Mouse (Mus musculus) kidney, adult 2 months (tissue): ENCODE measurements around the gene Smn1. TPM values are rescaled to one million over a fixed set of nuclear protein-coding genes. Genes with fewer than 3 reads are reported as not detected.
"Not testable (repeated sequence)": the region's sequence is repeated elsewhere in the genome, so short reads cannot be mapped to it uniquely, and the experiment has no call there.

Source experiments
- DNase-seq: peaks from one replicate; pipeline ENCODE4 v3.0.0; 2021
- H3K27ac ChIP-seq: fragments of 200-500 bp; 2 replicates; pipeline ENCODE4 v1.5.1; 2012; ENCODE audit warnings: low read depth, low read length, control low read depth, inconsistent platforms; ENCODE audit not compliant: insufficient read depth
- H3K27me3 ChIP-seq: fragments of 200-500 bp; replicated peaks from 2 replicates; pipeline ENCODE4 v1.6.1; 2012; ENCODE audit warnings: mild to moderate bottlenecking, moderate library complexity, low read length, inconsistent platforms; ENCODE audit not compliant: control insufficient read depth, insufficient read depth
- H3K36me3 ChIP-seq: fragments of 200-500 bp; 2 replicates; pipeline ENCODE4 v1.6.1; 2012; ENCODE audit warnings: mild to moderate bottlenecking, moderate library complexity, low read length, inconsistent platforms; ENCODE audit not compliant: control insufficient read depth, insufficient read depth
- H3K4me1 ChIP-seq: fragments of 200-500 bp; 2 replicates; pipeline ENCODE4 v1.6.1; 2011; ENCODE audit warnings: low read length; ENCODE audit not compliant: control insufficient read depth, insufficient read depth
- H3K4me3 ChIP-seq: fragments of 200-500 bp; 2 replicates; pipeline ENCODE4 v1.5.1; 2011; ENCODE audit warnings: mild to moderate bottlenecking, low read depth, low read length, control low read depth; ENCODE audit not compliant: insufficient read depth
- CTCF ChIP-seq: fragments of 200-500 bp; conservative IDR thresholded peaks from 2 replicates; pipeline ENCODE4 v1.5.1; 2011; ENCODE audit warnings: low read depth, mild to moderate bottlenecking, control low read depth, low read length, moderate library complexity, mixed read lengths; ENCODE audit not compliant: insufficient read depth, insufficient read length
- POLR2A ChIP-seq: fragments of 200-500 bp; IDR thresholded peaks from one replicate; pipeline ENCODE4 v1.6.1; 2011; ENCODE audit warnings: low read depth, low read length, control low read depth
- WGBS: fragments of 180-500 bp; shearing (Covaris S2); methylation state at CpG from one replicate; pipeline ENCODE4 v1.1.7; 2018; 5-methylcytosine and 5-hydroxymethylcytosine counted together
- polyA plus RNA-seq: library from polyadenylated mRNA; depleted of rRNA; stranded (reverse); fragments of >200 nt; gene quantifications from 2 replicates; pipeline ENCODE4 v1.2.3, GENCODE M21; 2012

Smn1 gene
- polyA plus RNA-seq, 1 experiment: 14.3 TPM

DNA sequence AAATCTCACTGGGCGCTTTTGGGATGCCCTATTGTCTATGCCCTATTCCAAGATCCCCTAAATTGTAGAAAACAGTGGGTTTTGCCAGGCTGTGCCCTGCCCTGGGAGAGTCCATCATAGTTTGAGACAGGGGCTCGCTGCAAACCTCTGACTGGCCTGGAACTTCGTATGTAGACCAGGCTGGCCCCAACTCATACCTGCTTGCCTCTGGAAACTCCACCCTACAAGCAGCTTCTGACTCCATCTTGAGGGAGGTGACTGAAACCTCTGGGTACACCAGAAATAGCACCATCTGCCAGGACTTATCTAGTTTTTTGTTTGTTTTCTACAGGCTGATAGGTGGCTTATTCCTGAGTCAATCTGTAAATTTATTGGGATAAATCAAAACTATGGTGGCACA is 682 bp upstream of the Smn1 start:
- no peak for TF ChIP-seq POLR2A
- TF ChIP-seq CTCF: no peak
- DNase-seq: no peak
- 92% methylated on average over 3 of the region's 3 CpGs for WGBS
- H3K27me3 ChIP-seq: no peaks in the 10 kb centered on the region
- no peak overlapping the region for H3K4me3 ChIP-seq
- H3K36me3 ChIP-seq: peaks cover 2% of the 10 kb centered on the region
- no peak overlapping the region for H3K27ac ChIP-seq
- no peaks in the 10 kb centered on the region; the same call in 1 of the 2 replicates for H3K4me1 ChIP-seq

DNA sequence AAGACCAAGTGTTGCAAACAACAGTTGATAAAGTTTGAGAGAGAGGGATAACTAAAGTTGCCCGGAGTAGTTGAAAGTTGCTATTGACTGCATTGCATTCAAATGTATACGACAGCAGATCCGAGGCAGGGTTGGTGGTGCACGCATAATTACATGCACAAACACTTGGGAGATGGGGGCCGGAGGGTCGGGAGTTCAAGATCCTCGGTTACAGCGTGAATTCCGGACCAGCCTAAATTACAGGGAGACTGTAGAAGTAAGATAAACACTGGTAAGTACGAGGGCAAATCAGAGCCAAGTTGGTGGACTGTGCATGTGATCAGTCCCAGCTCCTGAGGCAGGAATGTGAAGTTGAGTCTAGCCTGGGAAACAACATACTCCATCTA is 599 bp downstream of the Smn1 start:
- TF ChIP-seq CTCF (no peak), POLR2A (no peak)
- no peaks in the 10 kb centered on the region; the same call in 1 of the 2 replicates for H3K4me1 ChIP-seq
- no peaks in the 10 kb centered on the region for H3K27me3 ChIP-seq
- no peak overlapping the region for H3K27ac ChIP-seq
- peaks cover 2% of the 10 kb centered on the region for H3K36me3 ChIP-seq
- peak overlapping the region; percentile 99 for H3K4me3 ChIP-seq
- WGBS: 2% methylated on average over 10 of the region's 10 CpGs
- no peak for DNase-seq

DNA sequence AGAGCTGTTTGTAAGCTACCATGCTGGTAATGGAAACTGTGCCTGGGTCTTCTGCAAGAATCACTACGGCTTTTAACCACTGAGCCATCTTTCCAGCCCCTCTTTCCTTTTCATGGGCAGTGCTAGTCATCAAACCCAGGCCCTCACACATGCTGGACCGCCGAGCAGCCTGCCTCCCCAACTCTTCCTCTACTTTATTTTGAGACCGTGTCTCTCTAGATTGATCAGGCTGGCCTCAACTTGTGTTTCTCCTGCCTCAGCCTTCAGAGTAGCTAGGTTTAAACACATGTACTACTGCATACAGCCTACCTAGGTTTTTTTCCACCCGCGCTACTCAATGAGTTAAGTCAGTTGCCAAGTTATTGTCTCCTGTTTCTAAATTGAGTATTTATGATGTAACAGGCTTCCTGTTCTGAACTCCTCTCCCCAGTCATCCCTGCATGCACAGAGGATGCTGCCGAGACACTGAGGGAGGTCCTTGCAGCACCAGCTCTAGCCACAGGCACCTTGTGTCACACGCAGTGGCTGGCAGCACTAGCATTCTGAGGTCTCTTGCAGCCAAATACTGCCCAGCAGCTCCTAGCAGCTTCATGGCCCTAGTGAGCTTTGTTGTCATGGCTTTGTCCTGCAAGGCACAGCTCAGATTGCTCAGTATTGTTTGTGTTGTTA is 17.1 kb downstream of the Smn1 start:
- H3K36me3 ChIP-seq: no peaks in the 10 kb centered on the region; the same call in none of the 2 replicates
- DNase-seq: no peak
- WGBS: 75% methylated on average over 8 of the region's 8 CpGs
- H3K4me1 ChIP-seq: peaks cover 4% of the 10 kb centered on the region; the same call in 1 of the 2 replicates
- no peak overlapping the region for H3K4me3 ChIP-seq
- no peaks in the 10 kb centered on the region for H3K27me3 ChIP-seq
- TF ChIP-seq CTCF (no peak), POLR2A (no peak)
- H3K27ac ChIP-seq: no peak overlapping the region

DNA sequence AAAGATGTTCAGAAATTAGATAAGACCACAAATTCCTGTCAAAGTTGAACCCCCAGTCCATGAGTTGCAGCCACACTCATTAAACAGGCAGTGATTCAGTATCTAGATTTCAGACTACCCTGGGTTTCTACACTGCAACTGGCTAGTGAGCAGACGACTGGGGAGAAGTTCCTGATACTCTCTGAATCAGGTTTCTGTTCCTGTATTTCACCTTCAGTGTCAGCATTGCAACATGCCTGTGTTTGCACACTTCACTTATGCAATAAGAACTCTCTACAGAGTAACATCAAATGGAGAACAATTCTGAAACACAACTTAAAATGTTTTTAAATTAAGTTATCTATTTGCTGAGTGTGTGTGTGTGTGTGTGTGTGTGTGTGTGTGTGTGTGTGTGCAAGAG is 28.0 kb downstream of the Smn1 start:
- no peaks in the 10 kb centered on the region for H3K36me3 ChIP-seq
- no peak overlapping the region for H3K4me3 ChIP-seq
- TF ChIP-seq POLR2A: no peak
- no peak for TF ChIP-seq CTCF
- no peak overlapping the region for H3K27ac ChIP-seq
- no peak for DNase-seq
- no peaks in the 10 kb centered on the region for H3K27me3 ChIP-seq
- 42% methylated on average over 1 of the region's 1 CpGs for WGBS
- H3K4me1 ChIP-seq: no peaks in the 10 kb centered on the region

DNA sequence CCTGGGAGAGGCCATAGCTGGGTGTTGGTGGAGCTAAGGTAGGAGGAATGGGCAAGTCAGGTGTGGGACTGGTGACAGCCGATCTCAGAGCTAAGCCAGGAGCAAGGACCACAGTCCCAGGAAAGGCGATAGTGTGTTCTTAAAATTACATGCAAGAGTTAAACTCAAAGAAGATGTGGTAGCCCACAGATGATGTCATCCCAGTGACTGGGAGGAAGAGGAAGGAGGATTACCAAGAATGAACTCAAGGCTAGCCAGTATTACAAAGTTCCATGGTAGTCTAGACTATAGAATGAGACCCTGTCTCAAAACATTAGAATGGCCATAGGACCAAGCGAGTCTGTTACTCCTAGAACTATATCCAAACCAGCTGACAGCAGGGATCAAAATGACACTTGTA is 32.0 kb downstream of the Smn1 start:
- H3K36me3 ChIP-seq: no peaks in the 10 kb centered on the region
- no peaks in the 10 kb centered on the region for H3K4me1 ChIP-seq
- DNase-seq: no peak
- TF ChIP-seq CTCF: no peak
- TF ChIP-seq POLR2A: no peak
- H3K27me3 ChIP-seq: no peaks in the 10 kb centered on the region
- H3K4me3 ChIP-seq: no peak overlapping the region
- WGBS: 92% methylated on average over 3 of the region's 3 CpGs
- H3K27ac ChIP-seq: no peak overlapping the region

DNA sequence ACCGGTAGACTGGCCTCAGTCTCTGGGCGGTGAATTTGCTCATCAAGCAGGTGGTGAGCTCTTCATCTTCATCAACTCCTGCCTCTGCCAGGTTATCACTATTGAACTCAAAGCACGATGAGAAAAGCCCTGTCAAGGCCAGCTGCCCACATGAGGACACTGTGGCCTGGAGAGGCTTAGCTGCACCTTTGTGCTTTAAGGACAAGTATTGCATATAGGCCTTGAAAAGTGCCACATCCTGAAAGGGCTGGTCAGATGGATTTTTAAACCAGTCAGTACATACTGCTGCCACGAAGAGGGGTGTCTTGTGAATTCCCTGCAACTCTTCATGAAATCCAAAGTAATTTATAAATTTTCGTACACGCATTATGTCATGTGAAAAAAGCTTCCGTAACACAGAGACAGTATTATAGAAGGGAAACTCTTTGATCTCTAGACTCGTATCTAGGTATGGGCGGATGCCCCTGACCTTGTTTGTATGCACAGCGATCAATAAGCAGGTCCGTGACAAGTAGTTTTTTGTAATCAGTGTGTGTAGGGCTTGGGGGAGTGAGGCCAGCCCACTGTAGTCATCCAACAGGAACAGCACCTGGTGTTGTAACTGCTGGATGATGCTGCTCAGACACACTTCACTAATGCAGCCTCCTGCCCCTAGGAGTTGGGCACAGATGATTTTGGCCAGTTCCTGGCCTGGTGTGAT is 36.7 kb downstream of the Smn1 start:
- not testable (repeated sequence) for DNase-seq, H3K4me3 ChIP-seq, H3K27ac ChIP-seq, H3K27me3 ChIP-seq, H3K36me3 ChIP-seq, H3K4me1 ChIP-seq
- 82% methylated on average over 11 of the region's 11 CpGs for WGBS

DNA sequence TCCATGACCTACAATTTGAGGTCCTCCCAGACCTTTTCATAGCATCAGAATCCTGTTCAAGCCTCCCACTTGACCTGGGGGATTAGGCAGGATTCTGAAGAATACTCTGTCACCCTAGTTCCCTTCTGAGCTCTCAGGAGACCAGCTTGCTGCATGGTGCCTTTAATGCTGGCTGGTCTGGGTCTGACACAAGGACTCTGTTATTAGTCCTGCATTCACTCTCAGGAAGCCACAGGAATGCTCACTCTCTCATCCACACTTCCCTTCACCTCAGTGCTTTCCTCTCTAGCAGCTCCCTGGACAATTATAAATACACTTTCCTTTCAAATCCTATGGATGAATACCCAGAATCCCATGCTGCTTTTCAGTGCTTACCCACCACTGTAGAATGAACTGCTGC is 37.8 kb downstream of the Smn1 start:
- not testable (repeated sequence) for H3K36me3 ChIP-seq, H3K4me3 ChIP-seq, H3K4me1 ChIP-seq, DNase-seq, H3K27me3 ChIP-seq, H3K27ac ChIP-seq

DNA sequence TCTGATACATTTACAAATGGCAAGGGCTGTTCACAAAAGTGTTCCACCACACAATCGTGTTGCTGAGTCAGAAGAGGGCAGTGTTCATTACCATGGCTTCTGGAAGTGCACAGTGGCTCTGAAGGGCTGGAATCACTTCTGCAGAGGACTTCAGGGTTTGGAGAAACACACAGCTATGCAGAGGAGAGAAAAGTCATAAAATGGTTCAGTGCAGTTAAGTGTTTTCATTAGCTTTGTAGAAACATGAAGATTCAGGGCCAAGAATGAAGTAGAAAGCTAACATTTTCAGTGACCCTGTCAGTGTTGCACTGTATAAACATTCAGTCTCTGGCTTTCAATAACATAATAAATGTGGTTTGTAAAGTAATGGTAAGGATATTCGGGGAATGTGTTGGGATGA is 41.7 kb downstream of the Smn1 start:
- H3K27ac ChIP-seq, H3K36me3 ChIP-seq, H3K27me3 ChIP-seq, H3K4me3 ChIP-seq, H3K4me1 ChIP-seq, DNase-seq: not testable (repeated sequence)
- 23% methylated on average over 2 of the region's 2 CpGs for WGBS

DNA sequence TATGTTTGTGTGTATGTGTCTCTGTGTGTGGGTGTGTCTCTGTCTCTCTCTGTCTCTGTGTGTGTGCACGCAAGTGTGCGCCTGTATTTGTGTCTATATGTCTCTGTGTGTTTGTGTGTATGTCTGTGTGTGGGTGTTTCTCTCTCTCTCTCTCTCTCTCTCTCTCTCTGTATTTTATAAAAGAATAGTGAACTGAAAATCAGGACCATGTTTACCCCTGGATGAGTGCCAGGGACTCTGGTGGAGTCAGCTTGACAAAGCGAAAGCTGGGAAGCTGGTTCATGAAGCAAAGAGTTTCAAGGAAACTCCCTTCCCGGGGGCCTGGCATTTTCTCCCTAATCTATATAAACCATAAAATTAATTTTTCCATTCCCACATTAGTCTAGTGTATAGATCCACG is 49.7 kb downstream of the Smn1 start:
- not testable (repeated sequence) for DNase-seq, H3K27me3 ChIP-seq, H3K36me3 ChIP-seq, H3K27ac ChIP-seq, H3K4me3 ChIP-seq, H3K4me1 ChIP-seq
- WGBS: 58% methylated on average over 4 of the region's 5 CpGs

DNA sequence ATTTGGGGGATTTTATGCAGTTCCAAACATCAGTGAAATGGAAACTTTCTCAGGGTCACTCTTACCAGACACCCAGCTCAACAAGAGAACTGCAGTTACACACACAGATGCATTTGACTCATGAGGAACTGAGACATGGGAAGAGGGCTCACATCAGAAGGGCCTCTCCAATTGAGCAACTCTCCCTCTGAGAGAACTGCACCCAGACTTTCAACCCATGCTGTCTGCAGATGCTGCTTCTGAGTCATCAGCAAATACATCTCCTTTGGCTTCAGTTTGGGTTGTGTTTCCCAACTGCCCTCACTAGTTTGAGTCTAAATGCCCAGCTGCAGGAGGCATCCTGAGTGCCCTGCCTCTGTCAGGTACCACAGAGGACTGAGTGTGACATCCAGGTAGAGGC is 58.5 kb downstream of the Smn1 start:
- H3K36me3 ChIP-seq, H3K4me3 ChIP-seq, DNase-seq, H3K4me1 ChIP-seq, H3K27me3 ChIP-seq, H3K27ac ChIP-seq: not testable (repeated sequence)
